Mouse (Mus musculus): ENCODE data around the gene Lrrc34. TPM values are rescaled to one million over a fixed set of nuclear protein-coding genes. Genes with fewer than 3 reads are reported as not detected.

Lrrc34 gene
- under 1 TPM in 1 of 2 experiments, not detected in 1; 0.15 TPM for total RNA-seq (2021)
- long read RNA-seq, experiment 1 = 0 reads
- long read RNA-seq, experiment 2 = 0 reads

- DNase-seq = peak; percentile 6 to 8
Observed at GRCm38 (mm10) chr3:30647440-30648090, at the start of gene Lrrc34. TSS of gene Lrrc34 (minus strand) at chr3:30647869.

GRCm38 (mm10) chr3:30696346-30696745 is 48.7 kb upstream of the Lrrc34 start:
- peak; percentile 33 to 77 for DNase-seq

- no peak for DNase-seq
Observed at GRCm38 (mm10) chr3:30695661-30696060, 48.0 kb upstream of the Lrrc34 start.

- no peak for DNase-seq
Observed at GRCm38 (mm10) chr3:30690976-30691375, 43.3 kb upstream of the Lrrc34 start.

- no peak for DNase-seq
Observed at GRCm38 (mm10) chr3:30687216-30687615, 39.5 kb upstream of the Lrrc34 start.

- DNase-seq = no peak
Observed at GRCm38 (mm10) chr3:30683190-30683589, 35.5 kb upstream of the Lrrc34 start.

GRCm38 (mm10) chr3:30658486-30658885 is 10.8 kb upstream of the Lrrc34 start:
- DNase-seq = no peak

- no peak for DNase-seq
Observed at GRCm38 (mm10) chr3:30655937-30656336, 8.3 kb upstream of the Lrrc34 start.

- DNase-seq = no peak
Observed at GRCm38 (mm10) chr3:30650062-30650841, 2.6 kb upstream of the Lrrc34 start.

- no peak for DNase-seq
Observed at GRCm38 (mm10) chr3:30648466-30648865, 797 bp upstream of the Lrrc34 start.

GRCm38 (mm10) chr3:30646761-30647160 is 908 bp downstream of the Lrrc34 start:
- no peak for DNase-seq

GRCm38 (mm10) chr3:30644207-30644606 is 3.5 kb downstream of the Lrrc34 start, which contains the start of gene Lrriq4:
TSS of gene Lrriq4 (plus strand) at chr3:30644507.
- no peak for DNase-seq

- DNase-seq = no peak
Observed at GRCm38 (mm10) chr3:30635629-30636028, 12.0 kb downstream of the Lrrc34 start.

- no peak for DNase-seq
Observed at GRCm38 (mm10) chr3:30633681-30634080, 14.0 kb downstream of the Lrrc34 start.

GRCm38 (mm10) chr3:30620132-30620531 is 27.5 kb downstream of the Lrrc34 start:
- DNase-seq = no peak

- DNase-seq = no peak
Observed at GRCm38 (mm10) chr3:30610930-30611329, 36.7 kb downstream of the Lrrc34 start.

- DNase-seq = no peak
Observed at GRCm38 (mm10) chr3:30608999-30609398, 38.7 kb downstream of the Lrrc34 start.

GRCm38 (mm10) chr3:30603256-30603655 is 44.4 kb downstream of the Lrrc34 start:
- no peak for DNase-seq

- DNase-seq = no peak
Observed at GRCm38 (mm10) chr3:30602740-30603098, 45.0 kb downstream of the Lrrc34 start.

- peak; percentile 98 to 100 for DNase-seq
Observed at GRCm38 (mm10) chr3:30602065-30602739, 45.5 kb downstream of the Lrrc34 start, which contains the start of gene Mynn. TSS of gene Mynn (plus strand) at chr3:30602065.

- no peak for DNase-seq
Observed at GRCm38 (mm10) chr3:30601610-30602064, 46.0 kb downstream of the Lrrc34 start.

- peak; percentile 92 to 97 for DNase-seq
Observed at GRCm38 (mm10) chr3:30601175-30601574, 46.5 kb downstream of the Lrrc34 start.

GRCm38 (mm10) chr3:30600717-30601116 is 47.0 kb downstream of the Lrrc34 start:
- DNase-seq = peak; percentile 40 to 73

Measured in heart, adult 18-20 months (tissue).